Mouse (Mus musculus): ENCODE results near the gene BC051142. TPM values are rescaled to one million over a fixed set of nuclear protein-coding genes. Genes with fewer than 3 reads are reported as not detected.

BC051142 gene
- total and polyA plus RNA-seq, 2 experiments = 0.06 TPM; not detected in 1

GRCm38 (mm10) chr17:34399394-34399715 is 735 bp downstream of the BC051142 start:
- H3K9ac ChIP-seq (ENCODE audit: low read depth, low read length) = no peak overlapping the region
- WGBS = 59% methylated on average over 4 of the region's 4 CpGs
- no peaks in the 10 kb centered on the region for H3K79me2 ChIP-seq (ENCODE audit: control insufficient read depth, insufficient read depth, low read length)
- 0 out of 2 replicates have a peak, but pooled peaks cover 4% of the 10 kb centered on the region for H3K27me3 ChIP-seq (ENCODE audit: control insufficient read depth, insufficient read depth, low read length)
- no peak overlapping the region for H3K4me3 ChIP-seq (ENCODE audit: insufficient read depth, low read depth, low read length)
- no peaks in the 10 kb centered on the region for H3K36me3 ChIP-seq (ENCODE audit: control insufficient read depth, insufficient read depth, low read length)
- TF ChIP-seq POLR2A (IDR thresholded peaks at IDR 0.05; ENCODE audit: extremely low read depth, insufficient read depth, low read length) (no peak), CTCF (IDR thresholded peaks at IDR 0.05; ENCODE audit: low read depth, low read length) (no peak)
- no peak for DNase-seq (ENCODE audit: extremely low read depth, low read depth, low spot score)
- H3K27ac ChIP-seq (replicated peaks; ENCODE audit: insufficient read depth, low read depth, low read length) = no peak overlapping the region
- no peaks in the 10 kb centered on the region for H3K4me1 ChIP-seq (ENCODE audit: control insufficient read depth, insufficient read depth, low read length)

DNA sequence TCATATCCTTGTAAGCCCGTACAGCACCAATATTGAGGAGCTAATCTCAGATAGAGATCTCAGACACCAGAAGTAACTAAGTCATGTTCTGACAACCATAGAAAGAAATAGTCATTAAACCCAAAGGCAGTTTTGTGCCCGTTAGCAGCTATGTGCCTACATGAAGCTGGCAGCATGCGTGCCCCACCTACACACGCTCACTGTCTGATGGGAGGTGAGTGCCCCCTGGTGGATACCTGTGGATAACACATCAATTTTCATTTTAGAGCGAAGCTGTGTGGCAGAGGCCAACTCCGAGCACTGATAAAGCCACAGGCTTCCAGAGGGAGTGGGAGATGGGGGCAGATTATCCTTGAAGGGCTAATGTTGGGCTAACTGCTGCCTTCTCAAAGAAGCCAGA is 12.5 kb downstream of the BC051142 start:
- Histone ChIP-seq H3K9ac (ENCODE audit: low read depth, low read length) (no peak overlapping the region), H3K79me2 (ENCODE audit: control insufficient read depth, insufficient read depth, low read length) (no peaks in the 10 kb centered on the region), H3K4me3 (ENCODE audit: insufficient read depth, low read depth, low read length) (no peak overlapping the region), H3K27ac (replicated peaks; ENCODE audit: insufficient read depth, low read depth, low read length) (no peak overlapping the region), H3K27me3 (ENCODE audit: control insufficient read depth, insufficient read depth, low read length) (peaks cover 3% of the 10 kb centered on the region; the same call in 1 of the 2 replicates), H3K36me3 (ENCODE audit: control insufficient read depth, insufficient read depth, low read length) (no peaks in the 10 kb centered on the region), H3K4me1 (ENCODE audit: control insufficient read depth, insufficient read depth, low read length) (no peaks in the 10 kb centered on the region)
- WGBS = 18% methylated on average over 6 of the region's 6 CpGs
- no peak for TF ChIP-seq POLR2A (IDR thresholded peaks at IDR 0.05; ENCODE audit: extremely low read depth, insufficient read depth, low read length)
- TF ChIP-seq CTCF (IDR thresholded peaks at IDR 0.05; ENCODE audit: low read depth, low read length) = peak; percentile 93
- DNase-seq (ENCODE audit: extremely low read depth, low read depth, low spot score) = peak; percentile 41

GRCm38 (mm10) chr17:34420014-34420413 is 21.4 kb downstream of the BC051142 start:
- H3K36me3 ChIP-seq (ENCODE audit: control insufficient read depth, insufficient read depth, low read length) = no peaks in the 10 kb centered on the region
- 66% methylated on average over 7 of the region's 7 CpGs for WGBS

GRCm38 (mm10) chr17:34427597-34427996 is 29.0 kb downstream of the BC051142 start:
- no peak for DNase-seq (ENCODE audit: extremely low read depth, low read depth, low spot score)
- TF ChIP-seq POLR2A (IDR thresholded peaks at IDR 0.05; ENCODE audit: extremely low read depth, insufficient read depth, low read length) (no peak), CTCF (IDR thresholded peaks at IDR 0.05; ENCODE audit: low read depth, low read length) (no peak)
- H3K4me3 ChIP-seq (ENCODE audit: insufficient read depth, low read depth, low read length) = no peak overlapping the region

More at GRCm38 (mm10) chr17:34420014-34420413, 21.4 kb downstream of the BC051142 start:
- no peaks in the 10 kb centered on the region for H3K4me1 ChIP-seq (ENCODE audit: control insufficient read depth, insufficient read depth, low read length)
- TF ChIP-seq POLR2A (IDR thresholded peaks at IDR 0.05; ENCODE audit: extremely low read depth, insufficient read depth, low read length) (no peak), CTCF (IDR thresholded peaks at IDR 0.05; ENCODE audit: low read depth, low read length) (no peak)
- DNase-seq (ENCODE audit: extremely low read depth, low read depth, low spot score) = no peak
- H3K27me3 ChIP-seq (ENCODE audit: control insufficient read depth, insufficient read depth, low read length) = 0 out of 2 replicates have a peak, but pooled peaks cover 2% of the 10 kb centered on the region
- no peak overlapping the region for H3K4me3 ChIP-seq (ENCODE audit: insufficient read depth, low read depth, low read length)
- H3K79me2 ChIP-seq (ENCODE audit: control insufficient read depth, insufficient read depth, low read length) = no peaks in the 10 kb centered on the region
- H3K9ac ChIP-seq (ENCODE audit: low read depth, low read length) = no peak overlapping the region
- no peak overlapping the region for H3K27ac ChIP-seq (replicated peaks; ENCODE audit: insufficient read depth, low read depth, low read length)

GRCm38 (mm10) chr17:34437120-34437519 is 38.5 kb downstream of the BC051142 start:
- TF ChIP-seq POLR2A (IDR thresholded peaks at IDR 0.05; ENCODE audit: extremely low read depth, insufficient read depth, low read length) = no peak
- TF ChIP-seq CTCF (IDR thresholded peaks at IDR 0.05; ENCODE audit: low read depth, low read length) = no peak
- no peaks in the 10 kb centered on the region for H3K4me1 ChIP-seq (ENCODE audit: control insufficient read depth, insufficient read depth, low read length)
- H3K27ac ChIP-seq (replicated peaks; ENCODE audit: insufficient read depth, low read depth, low read length) = no peak overlapping the region
- H3K79me2 ChIP-seq (ENCODE audit: control insufficient read depth, insufficient read depth, low read length) = no peaks in the 10 kb centered on the region
- no peaks in the 10 kb centered on the region for H3K36me3 ChIP-seq (ENCODE audit: control insufficient read depth, insufficient read depth, low read length)
- no peak for DNase-seq (ENCODE audit: extremely low read depth, low read depth, low spot score)
- H3K27me3 ChIP-seq (ENCODE audit: control insufficient read depth, insufficient read depth, low read length) = no peaks in the 10 kb centered on the region
- H3K9ac ChIP-seq (ENCODE audit: low read depth, low read length) = no peak overlapping the region
- no peak overlapping the region for H3K4me3 ChIP-seq (ENCODE audit: insufficient read depth, low read depth, low read length)
- 56% methylated on average over 4 of the region's 4 CpGs for WGBS

More at GRCm38 (mm10) chr17:34427597-34427996, 29.0 kb downstream of the BC051142 start:
- H3K27me3 ChIP-seq (ENCODE audit: control insufficient read depth, insufficient read depth, low read length) = no peaks in the 10 kb centered on the region
- H3K79me2 ChIP-seq (ENCODE audit: control insufficient read depth, insufficient read depth, low read length) = no peaks in the 10 kb centered on the region
- H3K36me3 ChIP-seq (ENCODE audit: control insufficient read depth, insufficient read depth, low read length) = no peaks in the 10 kb centered on the region
- no peak overlapping the region for H3K9ac ChIP-seq (ENCODE audit: low read depth, low read length)
- H3K27ac ChIP-seq (replicated peaks; ENCODE audit: insufficient read depth, low read depth, low read length) = no peak overlapping the region
- H3K4me1 ChIP-seq (ENCODE audit: control insufficient read depth, insufficient read depth, low read length) = no peaks in the 10 kb centered on the region

GRCm38 (mm10) chr17:34437606-34438005 is 39.0 kb downstream of the BC051142 start:
- no peak for DNase-seq (ENCODE audit: extremely low read depth, low read depth, low spot score)

More at GRCm38 (mm10) chr17:34437606-34438005, 39.0 kb downstream of the BC051142 start:
- no peak overlapping the region for H3K27ac ChIP-seq (replicated peaks; ENCODE audit: insufficient read depth, low read depth, low read length)
- H3K27me3 ChIP-seq (ENCODE audit: control insufficient read depth, insufficient read depth, low read length) = no peaks in the 10 kb centered on the region
- no peaks in the 10 kb centered on the region for H3K36me3 ChIP-seq (ENCODE audit: control insufficient read depth, insufficient read depth, low read length)
- TF ChIP-seq CTCF (IDR thresholded peaks at IDR 0.05; ENCODE audit: low read depth, low read length) (no peak), POLR2A (IDR thresholded peaks at IDR 0.05; ENCODE audit: extremely low read depth, insufficient read depth, low read length) (no peak)
- 61% methylated on average over 7 of the region's 7 CpGs for WGBS
- no peak overlapping the region for H3K4me3 ChIP-seq (ENCODE audit: insufficient read depth, low read depth, low read length)
- H3K79me2 ChIP-seq (ENCODE audit: control insufficient read depth, insufficient read depth, low read length) = no peaks in the 10 kb centered on the region
- no peak overlapping the region for H3K9ac ChIP-seq (ENCODE audit: low read depth, low read length)
- no peaks in the 10 kb centered on the region for H3K4me1 ChIP-seq (ENCODE audit: control insufficient read depth, insufficient read depth, low read length)
